Mouse (Mus musculus): Measurements from ENCODE around the gene Phactr4. TPM values are rescaled to one million over a fixed set of nuclear protein-coding genes. Genes with fewer than 3 reads are reported as not detected.
"Not testable (repeated sequence)": the region's sequence is repeated elsewhere in the genome, so short reads cannot be mapped to it uniquely, and the experiment has no call there.

The Phactr4 gene
- total and polyA plus RNA-seq, 2 experiments from 2014 or later = 4.8 TPM

DNA sequence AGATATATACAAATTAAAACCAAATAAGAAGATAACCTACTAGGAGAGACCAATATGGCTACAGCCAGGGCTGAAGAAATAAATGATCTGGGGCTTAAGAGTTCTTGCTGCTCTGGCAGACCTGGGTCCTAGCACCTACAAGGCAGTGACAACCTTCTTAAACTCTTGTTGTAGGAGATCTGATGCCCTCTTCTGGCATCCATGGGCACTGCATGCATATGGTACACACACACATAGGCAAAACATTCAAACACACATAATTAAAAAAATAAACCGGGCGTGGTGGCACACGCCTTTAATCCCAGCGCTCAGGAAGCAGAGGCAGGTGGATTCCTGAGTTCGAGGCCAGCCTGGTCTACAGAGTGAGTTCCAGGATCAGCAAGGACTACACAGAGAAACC is 2.5 kb upstream of the Phactr4 start:
- no peak overlapping the region for H3K9ac ChIP-seq (replicated peaks; ENCODE audit: low read length, poor library complexity, severe bottlenecking)
- DNase-seq (ENCODE audit: low spot score) (no peak), ATAC-seq (ENCODE audit: low FRiP score) (no peak)
- 94% methylated on average over 5 of the region's 5 CpGs for WGBS
- H3K4me1 ChIP-seq (ENCODE audit: insufficient read depth, low read length) = no peaks in the 10 kb centered on the region
- no peaks in the 10 kb centered on the region for H3K27me3 ChIP-seq (ENCODE audit: insufficient read depth, low read length)
- no peak overlapping the region for H3K4me2 ChIP-seq (ENCODE audit: low read depth, low read length, poor library complexity, severe bottlenecking)
- H3K9me3 ChIP-seq (ENCODE audit: low read length) = no peaks in the 10 kb centered on the region
- no peak overlapping the region for H3K27ac ChIP-seq (ENCODE audit: low read depth, low read length)
- H3K4me3 ChIP-seq (ENCODE audit: low read depth, low read length) = no peak overlapping the region
- H3K36me3 ChIP-seq (ENCODE audit: insufficient read depth, low read length) = no peaks in the 10 kb centered on the region
- peak; percentile 17 for TF ChIP-seq CTCF (IDR thresholded peaks at IDR 0.05)

DNA sequence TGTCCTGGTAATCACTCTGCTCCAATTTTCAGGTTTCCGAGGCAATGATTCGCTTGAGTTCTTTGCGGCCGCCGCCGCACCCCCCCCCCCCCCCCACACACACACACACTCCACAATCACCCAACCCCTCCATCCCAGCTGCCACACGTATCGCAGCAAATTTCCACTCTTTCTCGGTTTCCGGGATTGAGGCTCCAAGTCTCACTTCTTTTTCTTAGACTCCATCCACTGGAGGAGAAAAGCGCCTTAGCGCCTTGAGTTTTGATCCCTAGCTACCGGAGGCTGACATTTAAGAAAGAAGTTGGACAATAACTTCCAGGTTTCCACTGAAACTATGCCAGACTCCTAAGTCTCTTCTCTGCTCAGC is 750 bp downstream of the Phactr4 start:
- no peaks in the 10 kb centered on the region for H3K4me1 ChIP-seq (ENCODE audit: insufficient read depth, low read length)
- ATAC-seq (ENCODE audit: low FRiP score) (no peak), DNase-seq (ENCODE audit: low spot score) (peak; percentile 24)
- peak overlapping the region; percentile 30 for H3K9ac ChIP-seq (replicated peaks; ENCODE audit: low read length, poor library complexity, severe bottlenecking)
- H3K4me2 ChIP-seq (ENCODE audit: low read depth, low read length, poor library complexity, severe bottlenecking) = peak overlapping the region; percentile 60
- TF ChIP-seq CTCF (IDR thresholded peaks at IDR 0.05) = no peak
- H3K27ac ChIP-seq (ENCODE audit: low read depth, low read length) = peak overlapping the region; percentile 70
- no peaks in the 10 kb centered on the region for H3K36me3 ChIP-seq (ENCODE audit: insufficient read depth, low read length)
- H3K9me3 ChIP-seq (ENCODE audit: low read length) = no peaks in the 10 kb centered on the region
- no peaks in the 10 kb centered on the region for H3K27me3 ChIP-seq (ENCODE audit: insufficient read depth, low read length)
- 1% methylated on average over 13 of the region's 13 CpGs for WGBS
- peak overlapping the region; percentile 90 for H3K4me3 ChIP-seq (ENCODE audit: low read depth, low read length)

DNA sequence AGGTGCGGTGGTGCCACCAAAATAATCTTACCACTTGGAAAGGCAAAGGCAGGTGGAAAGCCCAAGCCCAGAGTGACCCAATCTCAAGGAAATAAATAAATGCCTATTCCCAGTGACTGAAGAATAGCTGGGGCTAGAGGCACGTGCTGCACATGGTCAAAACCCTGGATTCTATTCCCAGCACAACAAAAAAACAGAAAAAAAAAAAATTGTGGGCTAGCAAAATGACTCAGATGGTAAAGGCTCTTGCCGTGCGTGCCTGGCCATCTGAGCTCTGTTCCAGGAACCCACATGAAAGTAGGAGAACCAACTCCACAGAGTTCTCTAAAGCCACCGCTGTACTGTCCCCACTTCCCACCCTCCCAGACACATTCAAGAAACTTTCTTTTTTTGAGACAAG is 1.8 kb downstream of the Phactr4 start:
- ATAC-seq (ENCODE audit: low FRiP score) (no peak), DNase-seq (ENCODE audit: low spot score) (no peak)
- no peak overlapping the region for H3K4me3 ChIP-seq (ENCODE audit: low read depth, low read length)
- 73% methylated on average over 5 of the region's 5 CpGs for WGBS
- H3K27ac ChIP-seq (ENCODE audit: low read depth, low read length) = no peak overlapping the region
- H3K9me3 ChIP-seq (ENCODE audit: low read length) = no peaks in the 10 kb centered on the region
- H3K27me3 ChIP-seq (ENCODE audit: insufficient read depth, low read length) = no peaks in the 10 kb centered on the region
- no peak overlapping the region for H3K4me2 ChIP-seq (ENCODE audit: low read depth, low read length, poor library complexity, severe bottlenecking)
- no peaks in the 10 kb centered on the region for H3K4me1 ChIP-seq (ENCODE audit: insufficient read depth, low read length)
- H3K9ac ChIP-seq (replicated peaks; ENCODE audit: low read length, poor library complexity, severe bottlenecking) = no peak overlapping the region
- no peaks in the 10 kb centered on the region for H3K36me3 ChIP-seq (ENCODE audit: insufficient read depth, low read length)
- no peak for TF ChIP-seq CTCF (IDR thresholded peaks at IDR 0.05)

DNA sequence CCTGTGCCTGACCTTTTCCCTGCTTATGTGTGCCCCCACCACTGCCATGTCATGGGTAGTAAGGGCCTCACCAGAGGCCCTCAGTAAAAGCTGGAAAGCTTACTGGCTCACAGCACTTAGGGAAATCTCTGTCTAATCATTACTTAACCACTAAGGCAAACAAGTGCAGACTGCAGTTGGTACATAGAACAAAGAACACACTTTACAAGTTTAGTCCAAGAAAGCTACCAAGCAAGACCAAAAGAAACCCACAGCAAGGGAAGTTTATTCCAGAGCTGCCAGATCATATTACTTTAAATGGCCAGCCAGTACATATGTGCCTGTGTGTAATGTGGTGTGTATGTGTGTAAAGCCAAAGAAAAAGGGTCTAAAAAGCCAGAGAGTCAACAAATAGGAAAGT is 6.3 kb downstream of the Phactr4 start:
- ATAC-seq (ENCODE audit: low FRiP score) (no peak), DNase-seq (ENCODE audit: low spot score) (no peak)
- Histone ChIP-seq H3K9me3 (ENCODE audit: low read length) (no peaks in the 10 kb centered on the region), H3K27ac (ENCODE audit: low read depth, low read length) (no peak overlapping the region), H3K4me1 (ENCODE audit: insufficient read depth, low read length) (no peaks in the 10 kb centered on the region), H3K27me3 (ENCODE audit: insufficient read depth, low read length) (no peaks in the 10 kb centered on the region), H3K4me3 (ENCODE audit: low read depth, low read length) (no peak overlapping the region), H3K9ac (replicated peaks; ENCODE audit: low read length, poor library complexity, severe bottlenecking) (no peak overlapping the region), H3K36me3 (ENCODE audit: insufficient read depth, low read length) (no peaks in the 10 kb centered on the region), H3K4me2 (ENCODE audit: low read depth, low read length, poor library complexity, severe bottlenecking) (no peak overlapping the region)
- no peak for TF ChIP-seq CTCF (IDR thresholded peaks at IDR 0.05)

DNA sequence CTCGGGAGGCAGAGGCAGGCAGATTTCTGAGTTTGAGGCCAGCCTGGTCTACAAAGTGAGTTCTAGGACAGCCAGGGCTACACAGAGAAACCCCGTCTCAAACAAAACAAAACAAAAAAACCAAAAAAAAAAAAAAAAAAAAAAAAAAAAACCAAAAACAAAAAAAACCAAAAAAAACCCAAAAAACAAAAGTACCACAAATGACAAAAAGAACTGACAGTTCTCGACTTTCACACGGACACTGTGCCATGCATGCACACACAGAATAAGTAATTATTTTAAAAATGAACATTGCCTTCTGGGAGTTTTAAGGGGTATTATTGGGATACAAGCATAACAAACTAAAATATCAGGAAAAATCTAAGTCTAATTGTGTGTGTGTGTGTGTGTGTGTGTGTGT is 9.0 kb downstream of the Phactr4 start:
- ATAC-seq (ENCODE audit: low FRiP score); H3K27me3 ChIP-seq (ENCODE audit: insufficient read depth, low read length); H3K27ac ChIP-seq (ENCODE audit: low read depth, low read length); DNase-seq (ENCODE audit: low spot score); H3K4me3 ChIP-seq (ENCODE audit: low read depth, low read length); H3K4me1 ChIP-seq (ENCODE audit: insufficient read depth, low read length); H3K9me3 ChIP-seq (ENCODE audit: low read length); H3K36me3 ChIP-seq (ENCODE audit: insufficient read depth, low read length); H3K9ac ChIP-seq (replicated peaks; ENCODE audit: low read length, poor library complexity, severe bottlenecking); H3K4me2 ChIP-seq (ENCODE audit: low read depth, low read length, poor library complexity, severe bottlenecking): not testable (repeated sequence)
- WGBS = 93% methylated on average over 4 of the region's 4 CpGs

DNA sequence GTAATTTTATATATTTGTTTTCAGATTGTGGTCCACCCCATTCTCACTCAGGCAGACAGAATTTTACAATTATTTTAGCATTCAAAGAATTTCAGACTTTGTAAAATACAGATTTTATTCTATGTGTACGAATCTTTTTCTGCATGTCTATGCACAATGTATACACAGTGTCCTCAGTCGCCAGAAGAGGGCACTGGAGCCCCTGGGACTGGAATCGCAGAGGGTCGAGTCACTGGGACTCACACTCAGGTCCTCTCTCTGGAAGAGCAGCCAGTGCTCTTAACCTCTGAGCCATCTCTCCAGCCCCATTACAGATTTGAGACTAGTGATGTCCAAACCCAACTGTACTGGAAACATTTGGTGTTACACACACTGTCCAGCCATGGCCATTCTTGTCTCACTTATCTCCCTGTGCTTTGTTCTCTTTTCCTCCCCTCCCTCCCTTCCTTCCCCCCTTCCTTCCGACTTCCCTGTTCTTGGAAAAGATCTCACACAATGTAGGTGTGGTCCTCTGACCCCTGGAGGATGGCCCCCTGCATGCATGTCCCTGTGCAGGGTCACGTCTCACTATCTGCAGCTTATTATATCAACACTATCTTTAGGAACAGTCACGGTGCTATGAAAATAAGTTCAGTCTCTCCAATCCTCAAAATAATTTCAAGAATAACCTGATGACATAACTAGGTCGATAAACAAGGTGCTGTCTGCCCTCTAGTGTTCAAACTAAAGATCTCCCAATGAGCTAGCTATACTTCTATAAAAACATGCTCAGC is 10.8 kb downstream of the Phactr4 start:
- H3K4me2 ChIP-seq (ENCODE audit: low read depth, low read length, poor library complexity, severe bottlenecking) = peak overlapping the region; percentile 19; the same call in 1 of the 2 replicates
- H3K27ac ChIP-seq (ENCODE audit: low read depth, low read length) = no peak overlapping the region
- no peak for ATAC-seq (ENCODE audit: low FRiP score)
- H3K36me3 ChIP-seq (ENCODE audit: insufficient read depth, low read length) = no peaks in the 10 kb centered on the region
- H3K27me3 ChIP-seq (ENCODE audit: insufficient read depth, low read length) = no peaks in the 10 kb centered on the region
- H3K4me1 ChIP-seq (ENCODE audit: insufficient read depth, low read length) = no peaks in the 10 kb centered on the region
- no peaks in the 10 kb centered on the region for H3K9me3 ChIP-seq (ENCODE audit: low read length)
- peak; percentile 79 for DNase-seq (ENCODE audit: low spot score)
- no peak overlapping the region for H3K9ac ChIP-seq (replicated peaks; ENCODE audit: low read length, poor library complexity, severe bottlenecking)
- H3K4me3 ChIP-seq (ENCODE audit: low read depth, low read length) = no peak overlapping the region
- WGBS = 52% methylated on average over 8 of the region's 8 CpGs
- peak; percentile 84 for TF ChIP-seq CTCF (IDR thresholded peaks at IDR 0.05)
